Mouse (Mus musculus) lung, postnatal 0 days (tissue): Measurements from ENCODE around the gene Tanc1.

Source experiments
- CTCF ChIP-seq: IDR thresholded peaks from 2 replicates; pipeline ENCODE4 v1.5.1; 2016; ENCODE audit warnings: antibody characterized with exemption, mild to moderate bottlenecking
- EP300 ChIP-seq: IDR thresholded peaks from 2 replicates; pipeline ENCODE4 v1.6.1; 2016; ENCODE audit warnings: antibody characterized with exemption, mild to moderate bottlenecking, control low read depth

GRCm38 (mm10) chr2:59756137-59756753, 144.4 kb downstream of the Tanc1 start:
- TF ChIP-seq EP300 (no peak), CTCF (no peak)
